Mouse (Mus musculus) small intestine, adult 10 weeks (tissue): Measurements from ENCODE around the gene Rragd. TPM values are rescaled to one million over a fixed set of nuclear protein-coding genes. Genes with fewer than 3 reads are reported as not detected.

Experiments
- polyA plus RNA-seq: library from polyadenylated mRNA; stranded (reverse); fragments of 350-450 nt; fragmentation: Illumina TruSeq; extraction: RNeasy Lipid Tissue Mini Kit (QIAGEN cat#74804); gene quantifications from one replicate; pipeline ENCODE4 v1.2.3, GENCODE M21; 2014; ENCODE audit warnings: low replicate concordance

Rragd gene
- polyA plus RNA-seq: 125 TPM

GRCm38 (mm10) chr4:32982716-32983175 lies at the start of gene Rragd:
Gene Rragd (plus strand): TSS chr4:32983037.

GRCm38 (mm10) chr4:32950356-32951034 lies 32.3 kb upstream of the Rragd start, which contains the start of gene Ankrd6:
Gene Ankrd6 (minus strand): TSS chr4:32950841.

GRCm38 (mm10) chr4:33031195-33031960 lies 48.5 kb downstream of the Rragd start, which contains the start of gene Ube2j1:
Gene Ube2j1 (plus strand): TSS chr4:33031416.

GRCm38 (mm10) chr4:33062981-33063380 lies 80.1 kb downstream of the Rragd start, which contains the start of gene Gabrr2:
Gene Gabrr2 (plus strand): TSS chr4:33062999.

Other genes starting within 250 kb of the Rragd start
- 59.6 TPM for gene Lyrm2, start 182.8 kb upstream of the Rragd start, polyA plus RNA-seq
- gene Ankrd6, start 32.2 kb upstream of the Rragd start, polyA plus RNA-seq: 1.9 TPM
- gene Ube2j1, start 48.4 kb downstream of the Rragd start, polyA plus RNA-seq: 95.2 TPM
- gene Gabrr2, start 80.0 kb downstream of the Rragd start, polyA plus RNA-seq: 0.30 TPM
- not detected for gene Gabrr1, start 149.5 kb downstream of the Rragd start, polyA plus RNA-seq
- 0.48 TPM for gene Pm20d2, start 206.7 kb downstream of the Rragd start, polyA plus RNA-seq
- gene Srsf12, start 226.0 kb downstream of the Rragd start, polyA plus RNA-seq: 0.26 TPM